Mouse (Mus musculus) gastrocnemius, postnatal 36 days (tissue): ENCODE results near the gene Sec14l2. TPM values are rescaled to one million over a fixed set of nuclear protein-coding genes. Genes with fewer than 3 reads are reported as not detected.
"Not testable (repeated sequence)": the region's sequence is repeated elsewhere in the genome, so short reads cannot be mapped to it uniquely, and the experiment has no call there.

Experiments
- DNase-seq, 2 experiments: peaks; one replicate each; pipeline ENCODE4 v3.0.0; 2022
- intact Hi-C: fragments of 180-260 bp; cut with DNase I; formaldehyde crosslinking; loops from one replicate; pipeline ENCODE4 v1.15.1; 2025
- total RNA-seq, 2 experiments: library from RNA; stranded (reverse); gene quantifications; 2 replicates each; pipeline ENCODE4 v1.2.3; 2021

The Sec14l2 gene
- total RNA-seq, 2 experiments from 2014 or later: 0.33 to 0.42 TPM

DNA sequence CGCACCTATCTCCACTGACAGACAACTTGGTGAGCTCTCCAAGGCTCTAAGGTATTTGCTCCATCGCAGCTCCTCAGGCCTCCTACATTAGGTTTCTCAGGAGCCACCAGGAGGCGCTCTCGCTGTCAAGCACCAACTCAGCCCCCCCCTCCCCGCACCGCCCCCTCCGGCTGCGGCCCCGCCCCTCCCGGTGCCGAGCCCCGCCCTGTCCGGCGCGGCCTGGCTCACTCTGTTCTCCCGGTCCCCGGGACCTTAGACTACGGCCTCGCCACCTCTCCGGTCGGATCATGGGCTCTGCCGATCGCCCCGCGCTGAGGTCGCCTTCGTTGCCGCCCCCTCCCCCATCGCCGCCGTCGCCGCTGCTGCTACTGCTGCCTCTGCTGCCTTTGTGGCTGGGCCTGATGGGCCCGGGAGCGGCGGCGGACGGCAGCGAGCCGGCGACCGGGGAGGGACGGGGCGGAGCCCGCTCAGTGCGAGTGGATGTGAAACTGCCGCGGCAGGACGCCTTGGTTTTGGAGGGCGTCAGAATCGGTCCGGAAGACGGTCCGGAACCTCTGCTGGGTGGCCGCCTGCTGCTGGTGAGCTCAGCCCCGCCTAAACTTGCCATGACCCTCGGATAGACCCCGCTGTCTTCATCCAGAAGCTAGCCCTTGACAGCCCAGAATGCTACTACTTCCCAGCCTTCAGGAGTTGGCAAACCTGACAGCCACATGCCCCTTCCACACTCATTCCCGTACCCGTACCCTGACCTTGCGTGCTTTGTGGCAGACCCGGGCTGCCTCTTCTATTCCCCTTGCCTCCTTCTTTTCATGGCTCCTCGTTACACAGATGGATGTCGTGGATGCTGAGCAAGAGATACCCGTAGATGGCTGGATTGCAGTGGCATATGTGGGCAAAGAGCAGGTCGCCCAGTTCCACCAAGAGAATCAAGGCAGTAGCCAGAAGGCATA is 12.0 kb upstream of the Sec14l2 start, which contains the start of gene Rnf215:
Rnf215 (plus strand) TSS at position 217 of the 950 bp plus-strand sequence.
- peak; percentile 87 for DNase-seq
- intact Hi-C loops: loop anchor here (1.0 to 5.0 kb wide), 4 partner anchors 24 to 287 kb away; partner anchors contain the start of gene Castor1

DNA sequence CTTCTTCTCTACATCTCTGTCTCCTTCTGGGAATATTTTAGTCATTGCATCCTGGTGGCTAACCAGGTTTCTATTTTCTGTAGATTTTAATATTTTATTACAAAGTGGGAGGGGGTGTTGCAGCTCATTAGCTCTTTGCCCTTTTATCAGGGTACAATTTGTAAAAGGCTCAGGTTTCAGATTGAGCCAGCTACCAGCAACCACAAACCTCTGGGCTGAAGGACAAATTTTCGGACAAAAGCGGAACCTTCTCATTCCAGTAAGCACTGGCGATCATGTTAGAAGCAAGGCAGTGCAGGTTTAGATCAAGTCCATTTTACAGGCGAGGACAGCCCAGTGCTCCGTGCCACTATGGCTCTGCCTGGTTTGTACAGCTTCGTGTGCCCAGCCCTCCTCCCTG is 11.2 kb upstream of the Sec14l2 start:
- intact Hi-C loops: loop anchor here (2.0 kb wide), 1 partner anchor 24 kb away; no protein-coding TSS in a partner anchor
- no peak for DNase-seq

DNA sequence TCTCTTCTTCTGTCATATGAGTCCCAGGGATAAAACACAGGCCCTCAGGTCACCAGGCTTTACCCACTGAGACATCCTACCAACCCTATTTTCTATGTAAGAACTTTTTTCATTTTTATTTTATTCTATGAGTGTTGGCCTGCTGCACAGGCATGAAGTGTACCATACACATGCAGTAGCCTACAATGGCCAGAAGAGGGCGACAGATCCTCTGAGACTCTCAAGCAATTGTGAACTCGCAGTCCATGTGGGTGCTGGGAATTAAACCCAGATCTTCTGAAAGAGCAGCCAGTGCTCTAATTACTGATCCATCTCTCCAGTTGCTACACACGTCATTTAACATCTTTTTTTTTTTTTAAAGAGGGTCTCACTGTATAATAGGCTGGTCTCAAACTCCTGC is 10.2 kb upstream of the Sec14l2 start:
- intact Hi-C loops: no loop called here

DNA sequence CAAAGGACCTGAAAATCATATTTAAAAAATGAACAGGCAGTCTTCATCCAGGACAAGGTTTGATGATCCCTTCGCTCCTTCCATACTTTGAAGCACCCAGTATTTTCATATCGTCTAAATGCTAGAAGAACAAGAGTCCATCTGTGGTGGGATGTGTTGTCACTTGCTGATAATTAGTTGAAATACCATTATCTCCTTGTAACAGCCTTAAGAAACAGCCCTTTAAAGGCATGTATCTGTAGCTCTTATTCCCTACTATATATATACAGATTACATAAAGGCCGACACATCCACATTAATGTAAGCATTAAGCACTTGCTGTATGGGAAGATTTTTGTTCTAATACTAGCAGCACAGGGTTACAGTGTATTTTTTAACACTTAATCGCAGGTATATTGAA is 5.2 kb upstream of the Sec14l2 start:
- DNase-seq, intact Hi-C loops: not testable (repeated sequence)

More for the DNA sequence above, 10.2 kb upstream of the Sec14l2 start:
- no peak for DNase-seq

DNA sequence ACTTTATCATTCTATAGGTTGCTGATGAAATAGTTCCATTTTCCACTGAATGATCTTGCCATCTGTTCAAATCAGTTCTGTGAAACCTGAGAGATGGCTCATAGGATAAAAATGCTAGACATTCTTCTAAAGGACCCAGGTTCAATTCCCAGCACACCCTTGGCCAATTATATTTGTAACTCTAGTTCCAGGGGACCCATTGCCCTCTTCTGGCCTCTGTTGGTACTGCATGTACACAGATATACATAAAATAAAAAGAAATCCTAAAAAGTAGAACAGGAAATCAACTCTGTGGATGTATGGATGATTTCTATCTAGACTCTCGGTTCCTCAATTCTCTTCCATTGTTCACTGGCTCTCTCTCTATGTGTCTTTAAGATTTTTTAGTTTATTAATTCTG is 3.8 kb upstream of the Sec14l2 start:
- no peak for DNase-seq
- intact Hi-C loops: no loop called here

DNA sequence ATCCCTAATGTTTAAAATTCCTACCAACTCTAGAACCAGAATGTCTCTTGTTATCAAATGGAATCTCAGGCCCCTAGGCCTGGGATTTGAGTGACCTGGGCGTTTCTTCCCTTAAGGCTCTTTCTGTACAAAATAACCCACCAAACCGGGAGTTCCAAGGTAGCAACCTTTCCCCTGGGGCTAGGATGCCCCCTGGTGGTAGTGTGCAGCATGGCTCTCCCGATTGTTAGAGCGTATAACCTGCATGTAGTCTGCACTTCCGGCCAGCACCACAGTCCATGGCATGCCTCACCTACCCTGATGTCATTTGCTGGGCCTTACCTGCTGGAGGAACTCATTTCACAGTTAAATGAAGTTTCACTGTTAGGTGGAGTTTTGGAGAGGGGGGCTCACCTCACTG is 707 bp upstream of the Sec14l2 start:
- intact Hi-C loops: loop anchor here (2.0 kb wide), 1 partner anchor 29 kb away; the partner anchor contains the start of gene Mtfp1
- DNase-seq: no peak

DNA sequence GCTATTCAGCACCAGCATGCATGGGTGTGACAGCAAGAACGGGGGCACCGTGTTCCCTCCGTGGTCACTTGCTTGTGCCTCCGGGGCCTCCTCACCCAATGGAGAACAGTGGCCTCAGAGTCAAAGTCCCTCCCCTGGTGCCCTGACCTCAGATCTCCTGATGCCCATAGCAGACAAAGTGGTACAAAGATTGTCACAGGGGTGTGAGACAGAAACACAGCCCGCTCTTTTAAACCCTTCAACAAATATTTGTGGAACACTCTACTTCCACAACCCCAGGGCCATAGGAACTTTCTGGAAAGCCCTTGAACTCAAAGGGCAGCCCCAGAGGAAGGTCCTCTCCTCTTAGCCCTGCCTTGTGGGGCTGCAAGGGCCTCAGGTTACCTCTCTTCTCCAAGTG is 989 bp downstream of the Sec14l2 start:
- no peak for DNase-seq
- intact Hi-C loops: loop anchor here (2.0 kb wide), 1 partner anchor 27 kb away; the partner anchor contains the start of gene Mtfp1

DNA sequence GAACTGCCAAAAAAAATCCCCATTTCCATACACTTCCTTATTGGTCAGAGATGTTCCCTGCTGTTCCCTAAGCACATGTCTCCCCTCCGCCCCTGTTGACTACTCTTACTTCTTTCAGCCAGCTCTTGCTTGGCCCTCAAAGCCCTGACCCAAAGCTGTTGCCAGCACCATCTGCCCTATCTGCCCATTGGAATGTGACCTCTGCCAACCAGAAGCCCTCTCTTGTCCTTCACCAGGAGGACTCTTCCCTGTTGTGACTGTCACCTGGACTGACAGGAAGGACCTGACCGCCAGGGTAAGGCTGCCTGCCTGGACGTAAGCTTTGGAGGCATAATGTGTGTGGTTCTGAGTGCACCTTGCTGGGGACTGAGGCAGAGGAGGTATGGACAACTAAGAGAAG is 1.5 kb downstream of the Sec14l2 start:
- DNase-seq: no peak
- intact Hi-C loops: loop anchor here (2.0 kb wide), 1 partner anchor 27 kb away; the partner anchor contains the start of gene Mtfp1

DNA sequence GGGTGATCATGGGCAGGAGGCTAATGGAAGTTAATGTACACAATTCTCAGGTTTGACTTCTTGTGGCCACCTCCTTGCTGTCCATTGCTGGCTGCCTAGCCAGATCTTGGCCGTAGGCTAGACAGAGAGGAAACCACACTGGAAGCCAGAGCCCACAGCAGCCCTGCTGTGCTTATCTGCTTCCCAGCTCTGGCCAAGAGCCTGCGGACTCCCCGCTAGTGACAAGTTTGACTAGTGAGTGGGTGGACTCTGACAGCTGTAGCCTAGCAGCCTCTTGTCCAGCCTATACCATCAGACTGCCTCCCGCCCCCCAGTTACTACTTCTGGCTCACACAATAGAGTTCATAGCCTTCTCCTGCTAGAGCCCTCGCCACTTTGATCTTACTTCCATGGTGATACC is 3.6 kb downstream of the Sec14l2 start:
- no peak for DNase-seq
- intact Hi-C loops: no loop called here

DNA sequence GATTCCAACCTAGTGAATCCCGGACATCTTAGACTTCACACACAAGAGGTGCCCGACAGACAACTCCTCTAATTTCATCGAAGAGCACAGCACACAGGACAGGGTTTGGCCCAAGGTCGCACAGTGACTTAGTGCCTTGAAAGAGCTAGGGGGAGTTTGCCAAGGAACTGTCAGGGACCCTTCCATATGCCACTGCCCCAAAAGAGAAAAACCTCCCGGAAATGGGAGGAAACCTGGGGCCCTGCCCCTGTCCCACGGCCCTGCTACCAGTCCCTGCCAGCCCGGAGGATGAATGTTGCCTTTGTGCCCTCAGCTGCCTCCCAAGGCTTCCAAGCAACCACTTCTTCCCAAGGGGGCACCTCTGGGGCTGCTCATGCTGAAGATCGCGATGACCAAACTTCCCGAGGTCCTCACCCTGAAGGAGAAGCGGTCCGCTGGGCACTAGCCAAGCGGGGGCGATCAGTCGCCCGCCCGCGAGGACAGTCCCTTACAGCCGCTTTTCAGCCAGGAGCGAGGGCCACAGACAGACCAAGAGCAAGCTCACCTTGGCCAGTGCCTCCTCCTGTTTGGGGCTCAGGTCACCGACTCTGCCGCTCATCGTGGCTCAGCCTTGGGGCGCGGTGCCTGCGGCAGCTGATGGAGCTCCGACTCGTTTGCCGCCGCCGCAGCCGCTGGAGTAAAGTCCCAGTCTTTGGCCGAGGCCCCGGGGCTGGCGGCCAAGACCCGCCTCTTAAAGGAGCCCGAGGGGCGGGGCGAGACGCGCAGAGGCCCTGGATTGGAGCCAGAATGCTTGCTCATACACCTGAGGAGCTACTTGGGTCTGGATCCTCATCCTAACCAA is 4.9 kb downstream of the Sec14l2 start:
- DNase-seq: peak; percentile 30 to 49
- intact Hi-C loops: no loop called here

DNA sequence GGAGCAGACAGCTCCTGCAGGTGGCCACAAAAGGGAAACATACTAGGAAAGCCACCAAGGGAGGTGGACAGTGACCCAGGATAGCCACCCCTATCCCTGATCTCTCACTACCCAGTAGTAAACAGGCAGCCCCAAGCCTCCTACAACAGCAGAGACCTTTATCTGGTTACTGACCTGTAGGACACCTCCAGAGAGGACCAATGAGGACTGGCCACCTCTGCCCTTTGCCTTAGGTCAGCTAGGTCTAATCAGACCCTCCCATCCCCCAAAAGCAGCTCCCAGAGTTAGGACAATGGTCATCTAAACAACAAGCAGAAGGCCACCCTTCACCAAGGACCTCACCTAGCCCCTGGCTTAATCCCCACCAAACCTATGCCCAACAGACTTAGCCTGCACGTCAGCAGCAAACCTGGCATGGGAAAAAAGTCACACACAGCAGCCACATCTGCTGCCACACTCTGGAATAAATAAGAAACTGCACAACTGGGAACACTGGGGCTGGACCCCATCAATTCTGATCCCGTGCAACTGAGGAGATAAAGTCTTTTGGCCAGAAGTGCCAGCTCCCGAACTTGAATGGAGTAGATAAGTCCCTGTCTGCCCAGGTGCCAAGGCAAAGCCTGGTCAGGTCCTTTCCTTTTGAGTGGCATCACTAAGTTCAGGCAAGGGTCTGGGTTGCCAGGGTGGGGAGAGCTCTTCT is 5.7 kb downstream of the Sec14l2 start:
- intact Hi-C loops: no loop called here
- DNase-seq: no peak

DNA sequence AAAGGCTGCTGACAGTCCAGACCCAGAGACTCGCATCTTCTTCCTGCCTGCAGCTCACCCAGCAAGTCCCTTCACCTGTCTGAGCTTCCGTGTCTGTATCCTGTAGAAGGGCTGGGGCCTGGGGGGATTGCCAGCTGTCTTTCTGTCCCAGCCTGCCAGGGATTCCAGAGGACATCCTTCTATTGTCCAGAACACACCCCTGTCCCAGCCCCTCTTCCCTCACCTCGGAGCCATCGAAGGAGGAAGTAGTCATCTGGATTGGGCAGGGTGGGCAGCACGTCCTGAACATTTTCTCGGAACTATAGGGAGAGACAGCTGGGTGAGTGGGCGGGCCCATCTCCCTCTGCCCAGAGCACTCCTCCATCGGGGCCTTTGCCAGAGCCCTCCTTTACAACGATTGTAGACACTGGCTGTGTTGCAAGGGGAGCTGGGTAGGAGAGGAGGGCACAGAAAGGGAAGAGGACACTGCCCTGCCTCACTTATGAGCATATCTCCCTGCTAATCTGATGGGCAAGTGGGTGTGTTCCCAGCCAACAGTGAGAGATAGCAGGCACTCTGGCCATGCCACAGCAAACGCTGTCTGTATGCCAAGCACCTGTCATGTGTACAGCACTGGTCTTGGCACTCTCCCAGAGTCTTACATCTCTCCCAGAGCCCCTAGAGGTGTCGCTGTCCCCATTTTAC is 6.6 kb downstream of the Sec14l2 start:
- DNase-seq: no peak
- intact Hi-C loops: no loop called here

DNA sequence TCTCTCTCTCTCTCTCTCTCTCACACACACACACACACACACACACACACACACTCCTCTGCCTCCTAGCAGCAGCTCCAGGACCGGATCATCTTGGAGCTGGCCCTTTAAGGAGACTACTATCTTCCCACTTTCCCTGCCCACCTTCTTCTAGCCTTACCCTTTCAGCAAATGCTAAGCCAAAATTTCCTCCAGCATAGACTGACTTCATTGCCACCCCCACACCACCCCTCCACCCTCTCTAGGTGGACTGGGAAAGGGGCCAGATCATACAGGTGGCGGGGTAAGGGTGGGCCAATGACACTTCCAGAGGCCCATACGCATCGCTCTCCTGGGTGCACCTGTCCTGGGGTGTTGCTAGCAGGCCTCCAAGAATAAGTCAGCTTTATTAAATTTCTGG is 7.8 kb downstream of the Sec14l2 start:
- intact Hi-C loops: no loop called here
- no peak for DNase-seq

DNA sequence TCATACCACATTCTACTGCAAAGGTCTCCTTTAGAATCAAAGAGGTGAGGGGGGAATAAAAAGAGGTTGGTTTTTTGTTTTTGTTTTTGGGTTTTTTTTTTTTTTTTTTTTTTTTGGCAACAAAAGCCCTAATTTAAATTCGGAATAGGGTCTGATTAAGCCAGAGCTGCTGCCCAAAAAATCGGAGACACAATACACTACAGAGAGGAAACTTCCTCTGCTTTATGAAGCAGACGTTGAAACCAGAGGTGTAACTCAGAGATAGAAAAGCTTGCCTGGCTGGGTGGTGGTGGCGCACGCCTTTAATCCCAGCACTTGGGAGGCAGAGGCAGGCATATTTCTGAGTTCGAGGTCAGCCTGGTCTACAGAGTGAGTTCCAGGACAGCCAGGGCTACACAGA is 8.7 kb downstream of the Sec14l2 start:
- DNase-seq, intact Hi-C loops: not testable (repeated sequence)

DNA sequence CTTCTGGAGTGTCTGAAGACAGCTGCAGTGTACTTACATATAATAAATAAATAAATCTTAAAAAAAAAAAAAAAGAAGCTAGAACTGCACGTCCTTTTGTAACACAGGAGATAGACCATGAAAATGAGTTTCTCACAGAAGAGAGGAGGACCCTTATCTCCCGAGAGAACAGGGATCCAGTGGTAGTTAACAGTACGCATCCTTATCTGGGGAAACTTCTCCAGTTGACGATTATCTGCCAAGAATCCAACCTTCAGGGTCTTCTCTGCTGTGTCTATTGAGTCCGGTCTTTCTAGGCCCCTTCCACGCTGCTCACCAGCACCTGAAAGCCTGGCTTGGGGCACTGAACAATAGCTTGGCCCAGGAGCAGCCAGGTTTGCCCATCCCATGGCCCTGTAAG is 9.2 kb downstream of the Sec14l2 start:
- intact Hi-C loops: no loop called here
- no peak for DNase-seq

DNA sequence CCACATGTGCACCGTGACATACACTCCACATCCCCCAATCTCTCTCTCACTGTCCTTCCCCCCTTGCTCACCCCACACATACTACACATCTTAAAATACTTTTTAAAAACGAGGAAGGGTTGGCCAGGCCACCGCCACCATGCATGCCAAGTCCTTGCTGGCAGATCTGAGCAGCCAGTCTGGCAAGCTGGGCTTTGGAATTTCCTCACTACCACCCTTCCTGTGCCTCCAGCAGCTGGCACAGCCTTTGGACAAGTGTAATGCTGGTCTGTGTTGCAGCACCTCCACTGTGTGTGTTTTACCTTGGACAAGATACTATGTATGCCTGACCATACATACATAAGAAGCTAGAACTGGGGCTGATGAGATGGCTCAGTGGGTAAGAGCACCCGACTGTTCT is 9.7 kb downstream of the Sec14l2 start:
- intact Hi-C loops: no loop called here

DNA sequence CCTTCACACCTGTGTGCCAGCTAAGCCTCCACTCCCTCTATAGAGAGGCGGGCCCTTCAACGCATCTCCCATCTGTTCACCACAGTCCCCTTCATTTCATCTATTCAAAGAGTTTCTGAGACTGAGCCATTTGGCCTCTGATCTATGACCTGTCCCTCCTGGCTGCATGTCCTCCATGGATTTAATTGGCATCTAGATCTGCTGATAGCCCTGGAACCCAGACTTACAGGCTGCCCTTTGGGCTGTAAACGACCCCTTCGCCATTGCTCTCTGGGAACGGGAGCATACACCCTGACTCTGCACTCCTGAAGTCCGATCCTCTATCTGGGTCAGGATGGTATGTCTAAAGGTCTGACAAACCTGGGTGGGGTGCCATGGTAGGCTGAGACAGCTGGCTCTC is 10.4 kb downstream of the Sec14l2 start:
- intact Hi-C loops: no loop called here
- no peak for DNase-seq

More for the DNA sequence above, 9.7 kb downstream of the Sec14l2 start:
- DNase-seq: no peak

DNA sequence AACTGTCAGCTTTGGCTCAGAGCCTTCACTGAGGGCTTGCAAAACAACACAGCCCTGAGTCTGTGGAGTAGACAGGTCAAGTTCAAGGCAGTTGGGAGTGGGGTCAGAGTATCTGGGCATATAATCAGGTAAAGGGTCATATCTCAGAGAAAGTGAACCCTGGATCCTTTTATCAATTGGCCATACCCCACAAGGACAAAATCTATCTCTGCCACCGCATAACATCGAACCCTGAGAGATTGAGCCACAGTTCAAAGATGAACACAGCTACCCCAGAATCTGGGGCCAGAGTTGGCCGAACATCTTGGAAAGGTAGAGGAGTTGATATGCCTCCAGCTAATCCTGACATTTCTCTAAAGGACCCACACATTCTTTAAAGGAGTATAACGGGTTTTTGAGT is 11.2 kb downstream of the Sec14l2 start:
- DNase-seq: no peak
- intact Hi-C loops: no loop called here

DNA sequence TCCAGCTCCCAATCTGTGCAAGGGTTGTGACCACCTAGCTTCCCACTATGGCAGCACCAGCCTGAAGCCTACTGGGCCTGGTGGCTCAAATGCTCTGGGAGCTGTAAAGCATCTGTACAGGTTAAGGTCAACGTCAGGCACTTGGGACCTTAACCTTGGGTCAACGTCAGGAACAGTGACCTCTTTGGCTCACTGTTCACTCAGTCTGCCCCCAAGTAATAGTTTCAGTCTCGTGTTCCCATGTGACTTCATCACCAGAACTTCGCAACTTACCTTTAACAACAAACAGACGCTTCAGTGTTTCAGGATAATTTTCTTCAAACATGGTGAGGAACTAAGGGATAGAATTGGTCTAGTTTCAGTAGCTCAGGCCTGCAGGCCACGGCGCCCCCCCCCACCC is 14.5 kb downstream of the Sec14l2 start:
- intact Hi-C loops: no loop called here
- no peak for DNase-seq

DNA sequence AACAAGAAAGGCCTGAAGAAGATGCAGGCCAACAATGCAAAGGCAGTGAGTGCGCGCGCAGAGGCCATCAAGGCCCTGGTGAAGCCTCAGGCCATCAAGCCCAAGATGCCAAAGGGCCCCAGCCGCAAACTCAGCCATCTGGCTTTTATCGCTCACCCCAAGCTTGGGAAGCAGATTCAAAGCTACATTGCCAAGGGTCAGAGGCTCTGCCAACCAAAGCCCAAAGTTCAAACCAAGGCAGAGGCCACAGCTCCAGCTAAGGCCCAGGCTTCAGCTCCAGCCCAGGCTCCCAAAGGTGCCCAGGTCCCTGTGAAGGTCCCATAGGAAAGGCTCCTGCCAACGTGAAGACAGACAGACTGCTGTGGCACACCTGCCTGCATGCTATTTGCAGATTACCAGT is 15.3 kb downstream of the Sec14l2 start:
- DNase-seq, intact Hi-C loops: not testable (repeated sequence)
